Mouse (Mus musculus) testis, postnatal 14 days (tissue): ENCODE measurements around the gene Jmjd8.
"Not testable (repeated sequence)": the region's sequence is repeated elsewhere in the genome, so short reads cannot be mapped to it uniquely, and the experiment has no call there.

Experiments
- DNase-seq: peaks from one replicate; pipeline ENCODE4 v3.0.0; 2021; ENCODE audit warnings: low spot score

Jmjd8 gene

DNA sequence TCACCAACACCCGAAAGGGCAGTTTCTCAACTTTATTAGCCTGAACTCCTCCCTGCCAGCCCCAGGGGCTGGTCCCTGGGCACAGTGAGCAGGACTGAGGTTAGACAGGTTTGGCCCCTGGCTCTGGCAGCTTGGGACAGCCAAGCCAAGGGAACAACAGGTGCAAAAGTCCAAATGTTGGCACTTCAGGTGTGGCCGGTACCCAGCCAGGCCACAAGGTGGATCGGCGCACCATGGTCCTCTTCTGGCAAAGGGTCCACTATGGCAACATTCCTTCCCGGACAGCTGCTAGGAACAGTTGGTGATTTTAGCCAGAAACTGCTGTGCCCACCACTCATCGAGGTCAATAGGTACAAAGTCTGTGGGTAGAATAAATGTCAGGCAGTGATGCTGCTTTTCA, 35.0 kb downstream of the Jmjd8 start:
- DNase-seq = no peak

DNA sequence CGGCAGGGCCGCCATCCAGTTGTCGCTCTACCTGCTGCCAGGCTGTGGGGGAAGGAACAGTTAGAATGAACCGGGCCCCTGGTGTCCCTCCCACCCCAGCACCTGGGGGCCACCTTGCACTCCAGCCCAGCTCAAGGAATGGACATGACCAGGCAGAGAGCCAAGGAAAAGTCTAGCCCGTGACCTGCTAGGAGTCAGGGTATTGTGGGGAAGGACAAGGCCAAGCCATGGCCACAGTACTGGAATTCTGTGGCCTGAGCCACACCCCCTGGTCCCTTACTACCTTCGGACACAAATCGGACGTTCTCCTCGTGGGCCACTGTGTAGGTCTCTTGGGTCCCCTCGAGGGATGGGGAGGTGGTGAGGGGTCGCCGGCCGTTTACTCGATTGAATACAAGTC, 35.6 kb downstream of the Jmjd8 start:
- no peak for DNase-seq

DNA sequence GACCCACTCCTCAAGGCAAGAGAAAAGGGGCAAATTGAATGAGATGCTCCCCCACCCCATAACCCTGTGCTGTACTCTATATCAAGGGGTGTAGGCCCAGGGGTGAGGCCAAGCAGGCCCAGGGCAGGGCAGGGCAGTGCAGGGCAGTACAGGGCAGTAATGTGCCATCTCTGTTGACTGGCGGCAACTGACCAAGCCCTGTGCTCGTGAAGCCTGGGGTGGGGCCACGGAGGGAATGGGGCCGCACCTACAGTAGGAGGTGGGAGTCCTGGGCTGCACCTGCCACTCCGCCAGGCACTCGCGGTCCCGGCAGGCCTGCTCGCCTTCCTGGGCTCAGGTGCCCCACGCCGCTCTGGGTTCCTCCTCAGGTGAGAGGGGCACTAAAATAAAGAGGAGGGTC, 36.6 kb downstream of the Jmjd8 start:
- DNase-seq = no peak

DNA sequence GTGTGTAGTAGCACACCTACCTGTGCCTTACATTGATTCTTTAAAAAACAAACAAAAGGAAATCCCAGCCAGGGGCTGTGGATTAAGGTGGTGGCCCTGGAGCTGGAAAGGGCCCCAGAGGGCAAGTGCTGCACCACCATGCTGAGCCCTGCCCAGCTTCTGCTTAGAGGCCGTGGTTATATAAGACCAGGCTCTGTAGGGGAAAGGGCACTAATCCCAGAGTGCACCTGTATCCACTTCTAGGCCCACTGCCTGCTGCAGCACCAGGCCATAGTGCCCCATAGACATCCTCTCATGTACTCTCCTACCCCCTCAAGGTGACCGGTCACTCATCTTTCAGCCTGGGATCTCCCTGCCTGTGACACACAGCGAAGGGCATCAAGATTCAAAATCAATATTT, 37.5 kb downstream of the Jmjd8 start:
- DNase-seq = no peak

DNA sequence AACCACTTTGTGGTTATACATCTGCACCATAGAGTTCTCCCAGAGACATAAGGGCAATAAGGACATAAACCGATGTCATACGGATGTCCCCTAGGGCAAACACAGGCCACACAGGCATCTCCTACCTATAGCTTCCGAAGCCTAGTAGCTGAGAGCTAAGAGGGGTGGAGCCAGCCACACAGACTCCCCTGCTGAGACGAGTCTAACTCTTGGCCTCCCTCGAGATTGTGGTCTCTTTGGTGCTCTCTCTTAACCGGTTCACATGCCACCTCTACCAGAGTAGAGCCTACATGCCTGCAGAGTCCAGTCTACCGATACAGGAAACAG, 38.8 kb downstream of the Jmjd8 start:
- no peak for DNase-seq

DNA sequence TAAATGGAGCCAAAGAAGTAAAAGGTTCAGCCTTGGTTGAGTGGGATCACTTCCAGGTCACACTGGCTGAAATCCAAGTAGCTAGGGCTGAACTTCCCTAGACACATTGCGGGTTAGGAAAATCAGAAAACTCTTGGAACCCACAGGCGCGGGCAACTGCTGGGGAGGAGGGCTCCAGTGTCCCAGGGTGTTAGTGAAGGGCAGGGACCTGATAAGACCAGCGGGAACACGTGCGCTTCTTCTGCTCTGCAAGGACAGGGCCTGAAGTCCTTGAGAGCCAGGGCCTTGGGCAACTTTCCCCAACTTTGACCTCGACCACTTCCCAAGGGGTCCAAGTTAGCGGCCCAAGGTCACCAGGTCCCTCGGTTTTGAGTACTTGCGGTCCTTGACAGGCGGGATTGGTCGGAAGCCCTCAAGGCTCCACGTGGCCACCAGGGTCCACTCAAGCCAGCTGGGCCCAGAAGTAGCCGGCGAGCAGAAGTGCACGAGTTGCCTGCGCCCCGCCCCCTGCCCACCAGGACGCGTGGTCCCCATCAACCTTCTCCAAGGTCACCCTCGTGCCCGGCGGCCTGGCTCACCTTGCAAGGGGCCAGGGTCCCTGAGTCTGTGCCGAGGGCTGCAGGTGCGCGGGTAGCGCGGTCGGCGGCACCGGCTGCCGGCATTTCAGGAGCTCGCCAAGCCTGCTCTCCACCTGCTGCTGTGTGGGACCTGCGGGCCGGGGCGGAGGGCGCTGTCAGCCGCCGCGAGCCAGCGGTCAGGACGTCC, 39.4 kb downstream of the Jmjd8 start:
- peak; percentile 74 for DNase-seq

DNA sequence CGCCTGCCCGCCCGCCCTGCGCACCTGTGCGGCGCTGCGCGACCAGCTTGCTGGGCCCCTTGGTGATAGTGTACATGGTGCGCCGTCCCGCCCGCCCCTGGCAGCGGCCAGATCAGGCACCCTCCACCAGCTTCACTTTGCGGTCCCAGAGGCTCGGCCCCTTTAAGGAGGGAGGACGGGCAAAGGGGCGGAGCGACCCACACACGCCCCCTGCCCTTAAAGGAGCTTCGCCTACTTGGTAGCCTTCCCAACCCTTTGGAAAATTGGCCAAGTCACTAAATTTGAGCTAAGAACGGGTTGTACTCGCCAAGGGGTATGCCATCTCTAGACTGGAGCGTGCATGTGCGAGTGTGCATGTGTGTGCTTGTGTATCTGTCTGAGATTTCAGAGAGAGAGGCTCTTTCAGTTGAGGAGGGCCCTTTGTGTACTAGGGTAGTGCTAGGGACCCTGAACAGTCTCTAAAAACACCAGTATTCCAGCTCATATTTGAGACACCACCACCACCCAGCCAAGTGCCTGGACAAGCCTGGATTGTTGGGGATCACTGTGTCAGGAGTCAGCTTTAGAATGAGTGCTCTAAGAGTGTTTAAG, 40.0 kb downstream of the Jmjd8 start, which contains the start of gene Mcrip2:
Mcrip2 (minus strand) TSS at position 164 of the 591 bp plus-strand sequence.
- peak; percentile 83 for DNase-seq

DNA sequence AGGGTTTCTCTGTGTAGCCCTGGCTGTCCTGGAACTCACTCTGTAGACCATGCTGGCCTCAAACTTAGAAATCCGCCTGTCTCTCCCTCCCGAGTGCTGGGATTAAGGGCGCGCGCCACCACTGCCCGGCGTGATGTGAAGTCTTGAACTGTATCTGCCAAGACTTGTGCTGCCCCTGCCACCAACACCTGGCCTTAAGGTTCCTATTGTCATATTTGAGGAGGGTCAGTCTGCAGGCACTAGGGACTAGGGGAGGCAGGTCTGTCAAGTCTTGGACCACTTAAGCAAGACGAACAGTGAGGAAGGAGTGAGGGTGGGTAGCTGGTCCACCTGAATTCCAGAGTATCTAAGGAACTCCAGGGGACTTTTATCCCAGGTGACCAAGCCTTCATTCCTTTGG, 40.8 kb downstream of the Jmjd8 start:
- no peak for DNase-seq

DNA sequence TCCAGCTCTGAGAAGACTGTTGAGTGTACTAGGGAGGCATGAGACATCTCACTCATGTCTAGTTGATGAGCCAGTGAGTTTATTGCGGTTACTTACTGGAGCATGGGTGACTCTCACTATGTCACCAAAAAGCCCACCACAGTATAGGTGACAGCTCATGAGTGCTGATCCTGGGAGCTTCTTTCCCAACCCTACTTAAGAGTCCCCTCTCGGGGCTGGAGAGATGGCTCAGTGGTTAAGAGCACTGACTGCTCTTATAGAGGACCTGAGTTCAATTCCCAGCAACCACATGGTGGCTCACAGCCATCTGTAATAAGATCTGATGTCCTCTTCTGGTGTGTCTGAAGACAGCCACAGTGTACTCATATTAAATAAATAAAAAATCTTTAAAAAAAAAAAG, 41.3 kb downstream of the Jmjd8 start:
- DNase-seq = no peak

DNA sequence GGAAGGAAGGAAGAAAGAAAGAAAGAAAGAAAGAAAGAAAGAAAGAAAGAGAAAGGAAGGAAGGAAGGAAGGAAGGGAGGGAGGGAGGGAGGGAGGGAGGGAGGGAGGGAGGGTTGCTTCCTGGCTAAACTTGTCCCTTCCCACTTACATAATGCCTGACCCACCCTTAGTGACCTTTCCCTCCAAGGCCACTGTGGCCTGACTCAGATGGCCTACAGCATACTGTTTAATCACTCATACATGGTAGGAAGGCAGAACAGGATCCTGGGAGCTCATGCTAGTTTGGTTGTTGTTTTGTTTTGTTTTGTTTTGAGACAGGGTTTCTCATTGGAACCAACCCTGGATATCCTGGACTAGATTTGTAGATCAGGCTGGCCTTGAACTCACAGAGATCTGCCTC, 42.9 kb downstream of the Jmjd8 start:
- DNase-seq = not testable (repeated sequence)

DNA sequence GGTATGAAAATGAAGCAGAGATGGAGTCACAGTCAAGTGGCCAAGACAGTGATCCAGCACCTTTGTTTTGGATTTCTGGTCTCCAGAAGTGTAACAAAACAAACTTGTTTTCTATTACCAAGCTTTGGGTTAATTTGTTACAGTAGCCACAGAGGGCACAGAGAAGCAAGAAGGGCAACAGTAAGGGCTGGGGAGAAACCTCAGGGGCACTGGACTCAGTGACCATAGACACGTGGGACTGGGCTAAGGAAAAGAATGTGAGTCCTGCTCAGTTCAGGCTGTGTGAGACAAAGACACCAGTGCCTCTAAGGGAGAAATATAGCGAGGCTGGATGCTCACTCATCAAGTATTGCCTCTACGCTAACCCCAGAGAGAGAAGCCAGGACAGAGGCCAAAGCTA, 44.0 kb downstream of the Jmjd8 start:
- DNase-seq = no peak

DNA sequence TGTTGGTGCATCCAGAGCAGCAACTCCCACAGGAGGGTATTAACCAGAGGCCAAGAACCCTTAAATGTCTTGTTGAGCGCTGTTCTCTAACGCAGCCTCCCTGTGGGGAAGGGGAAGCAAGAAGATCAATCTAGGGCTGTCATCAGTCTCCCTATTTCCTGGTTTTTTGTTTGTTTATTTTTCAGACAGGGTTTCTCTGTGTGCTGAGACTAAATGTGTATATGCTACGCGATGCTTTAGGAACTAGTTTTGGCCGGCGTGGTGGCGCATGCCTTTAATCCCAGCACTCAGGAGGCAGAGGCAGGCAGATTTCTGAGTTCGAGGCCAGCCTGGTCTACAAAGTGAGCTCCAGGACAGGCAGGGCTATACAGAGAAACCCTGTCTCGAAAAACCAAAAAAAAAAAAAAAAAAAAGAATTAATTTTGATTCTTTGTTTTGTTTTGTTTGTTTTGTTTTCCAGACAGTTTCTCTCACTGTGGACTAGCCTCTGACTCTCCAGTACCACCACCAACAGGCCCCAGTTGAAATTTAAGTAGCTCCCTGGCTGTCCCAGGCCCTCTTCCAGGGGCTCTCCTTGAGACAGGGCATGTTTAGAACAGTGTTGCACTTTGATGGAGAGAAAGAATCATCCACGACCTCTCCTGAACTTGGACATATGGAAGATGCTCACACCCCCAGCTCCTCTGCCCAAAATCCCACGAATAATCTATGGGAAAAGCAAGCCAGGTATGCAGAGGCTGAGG, 44.9 kb downstream of the Jmjd8 start:
- no peak for DNase-seq

DNA sequence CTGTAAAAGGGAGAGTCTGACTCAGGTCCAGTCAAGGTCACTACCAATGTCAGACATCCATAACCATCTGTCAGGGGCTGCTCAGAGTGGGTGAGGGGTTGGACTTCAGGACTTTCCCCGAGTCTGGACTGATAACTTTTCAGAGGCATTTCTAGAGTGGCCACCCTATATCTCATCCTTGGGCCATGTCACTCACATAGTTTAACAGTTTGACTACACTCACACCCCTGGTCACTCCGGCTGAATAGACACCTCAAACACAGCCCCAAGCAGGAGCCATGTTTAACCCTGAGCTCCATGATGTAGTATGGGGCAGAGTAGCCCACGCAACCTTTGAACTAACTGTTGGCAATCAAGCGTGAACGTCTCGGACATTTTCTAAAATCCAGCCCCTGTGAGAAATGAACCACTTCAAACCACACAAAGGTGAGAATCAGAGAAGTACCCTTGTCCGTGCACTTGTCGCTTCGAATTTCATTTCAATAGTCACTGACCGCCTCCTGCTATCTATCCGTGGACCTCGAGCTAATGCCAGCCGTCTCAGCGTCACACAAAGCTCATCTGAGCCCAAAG, 45.6 kb downstream of the Jmjd8 start:
- DNase-seq = no peak

DNA sequence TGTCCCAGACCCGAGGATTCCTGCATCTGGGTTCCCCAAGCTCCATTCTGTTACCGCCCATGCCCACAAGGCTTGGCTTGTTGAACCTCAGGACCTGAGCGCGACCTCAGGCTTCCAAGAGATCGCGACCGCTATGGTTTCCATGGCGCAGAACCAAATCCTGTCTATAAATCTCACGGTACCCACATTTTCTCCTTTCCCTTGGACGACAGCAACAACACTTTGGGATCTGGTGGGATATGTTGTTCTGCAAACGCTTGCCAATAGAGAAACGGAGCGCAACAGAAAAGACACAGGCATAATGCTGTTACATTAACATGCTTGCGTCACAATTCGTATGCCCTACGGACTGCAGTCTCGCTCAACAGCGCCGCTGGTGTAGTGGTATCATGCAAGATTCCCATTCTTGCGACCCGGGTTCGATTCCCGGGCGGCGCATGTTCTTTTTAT, 46.1 kb downstream of the Jmjd8 start, which contains the start of gene Mettl26:
Mettl26 (plus strand) TSS at position 354 of the 450 bp plus-strand sequence.
- DNase-seq = peak; percentile 82

DNA sequence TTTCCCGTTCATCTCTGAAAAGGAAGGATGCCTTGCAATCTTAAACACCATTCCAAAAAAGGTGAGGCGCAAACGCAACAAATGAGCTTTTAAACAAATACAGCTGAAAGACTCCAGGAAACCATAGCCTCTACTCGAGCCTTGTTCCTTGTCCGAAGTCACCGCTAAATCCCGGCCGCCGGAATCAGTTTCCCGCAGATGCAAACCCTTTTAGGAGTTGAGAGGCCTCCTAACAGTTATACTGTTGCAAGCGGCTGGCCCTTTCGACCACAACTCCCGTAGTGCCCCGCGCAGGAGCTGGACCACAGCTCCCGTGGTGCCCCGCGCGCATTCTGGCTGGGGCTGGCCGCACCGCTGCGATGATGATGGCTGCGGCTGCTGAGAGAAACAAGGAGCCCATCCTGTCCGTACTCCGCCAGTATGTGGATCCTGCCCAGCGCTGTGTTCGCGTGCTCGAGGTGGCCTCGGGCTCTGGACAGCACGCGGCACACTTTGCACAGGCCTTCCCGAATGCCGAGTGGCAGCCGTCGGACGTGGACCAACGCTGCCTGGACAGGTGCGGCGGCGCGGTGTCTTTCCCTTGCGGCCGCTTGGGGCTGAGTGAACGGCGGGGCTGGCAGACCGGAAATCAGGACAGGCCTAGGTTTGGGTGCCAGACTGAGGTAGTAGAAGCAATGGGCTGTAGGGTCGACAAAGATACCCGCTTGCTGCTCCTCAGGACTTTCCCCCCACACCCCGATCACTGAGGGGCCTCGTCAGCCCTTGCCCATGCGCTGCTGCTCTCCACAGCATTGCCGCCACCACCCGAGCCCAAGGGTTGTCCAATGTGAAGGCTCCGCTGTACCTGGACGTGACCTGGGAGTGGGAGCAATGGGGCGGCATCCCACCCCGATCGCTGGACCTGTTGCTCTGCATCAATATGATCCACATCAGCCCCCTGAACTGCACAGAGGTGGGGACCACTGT, 46.8 kb downstream of the Jmjd8 start:
- DNase-seq = peak; percentile 90

DNA sequence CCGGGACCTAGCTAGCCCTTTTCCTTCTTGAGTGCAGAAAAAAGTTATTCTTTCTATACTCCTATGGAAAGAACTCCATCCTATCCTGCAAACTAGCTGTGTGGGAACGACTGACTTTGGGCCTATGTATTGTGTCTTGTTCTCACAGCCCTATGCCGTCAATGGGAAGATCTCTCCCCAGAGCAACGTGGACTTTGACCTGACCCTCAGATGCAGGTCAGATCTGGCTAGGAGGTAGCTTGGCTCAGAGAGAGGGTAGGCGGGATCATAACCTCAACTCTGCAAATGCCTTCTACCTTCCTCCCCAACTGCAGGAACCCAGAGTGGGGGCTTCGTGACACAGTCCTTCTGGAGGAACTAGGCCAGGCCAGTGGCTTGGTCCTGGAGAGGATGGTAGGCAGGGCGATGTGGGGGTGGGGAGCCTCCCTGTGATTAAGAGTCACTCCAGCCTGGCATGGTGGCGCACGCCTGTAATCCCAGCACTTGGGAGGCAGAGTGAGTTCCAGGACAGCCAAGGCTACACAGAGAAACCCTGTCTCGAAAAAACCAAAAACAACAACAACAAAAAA, 47.8 kb downstream of the Jmjd8 start:
- DNase-seq = no peak

DNA sequence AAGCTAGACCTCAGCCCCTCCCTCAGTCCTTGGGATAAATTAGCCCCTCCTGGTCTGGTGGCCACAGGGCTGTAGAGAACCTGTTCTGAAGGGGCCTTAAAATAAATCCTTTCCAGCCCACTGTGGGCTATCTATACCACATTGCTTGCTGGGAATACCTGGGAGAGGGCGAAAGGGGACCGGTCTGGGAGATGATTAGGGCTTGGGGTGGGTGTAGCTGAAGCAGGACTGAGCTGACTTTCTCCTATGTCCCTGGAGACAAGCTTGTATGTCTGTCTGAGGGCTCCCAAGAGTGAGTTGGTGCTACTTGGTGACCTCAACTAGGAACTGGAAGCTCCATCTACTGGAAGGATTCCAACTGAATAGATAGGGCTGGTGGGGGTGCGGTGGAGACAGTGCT, 48.4 kb downstream of the Jmjd8 start:
- DNase-seq = no peak

DNA sequence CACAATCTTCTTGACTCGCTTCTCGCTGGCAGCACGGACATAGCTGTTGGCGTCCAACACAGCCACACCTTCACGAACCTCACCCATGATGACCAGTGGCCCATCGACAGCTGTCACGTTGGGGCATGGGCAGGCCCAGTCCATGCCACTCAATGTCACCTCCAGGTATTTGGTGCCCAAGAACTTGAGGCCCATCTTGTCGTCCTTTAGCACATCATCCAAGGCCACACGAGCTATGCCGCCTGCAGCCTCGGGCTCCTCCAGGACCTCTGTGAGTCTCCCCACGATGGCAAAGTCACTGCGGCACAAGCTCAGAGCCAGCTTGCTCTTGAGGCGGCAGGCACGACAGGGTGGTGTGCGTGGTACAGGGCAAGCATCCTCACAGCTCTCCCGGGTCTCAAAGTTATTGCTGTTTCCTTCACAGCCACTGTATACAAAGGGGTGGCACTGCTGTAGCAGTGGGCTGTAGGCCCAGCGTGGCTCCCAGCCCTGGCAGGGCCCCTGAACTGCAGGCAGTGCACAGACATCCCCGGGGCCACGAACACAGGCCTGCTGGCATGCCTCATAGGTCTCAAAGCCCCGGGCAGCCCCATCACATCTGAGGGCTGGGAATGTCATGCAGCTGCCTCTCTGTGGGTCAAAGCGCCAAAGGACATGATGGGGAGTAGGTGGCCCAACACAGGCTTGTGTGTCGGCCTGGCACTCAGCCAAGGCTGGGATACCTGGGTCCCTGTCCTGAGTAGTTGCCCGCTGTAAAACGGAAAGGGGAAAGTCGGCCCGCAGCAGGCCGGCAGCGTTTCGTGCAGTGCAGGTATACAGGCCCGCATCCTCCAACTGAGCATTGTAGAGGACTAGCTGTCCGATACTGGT, 49.3 kb downstream of the Jmjd8 start:
- no peak for DNase-seq

DNA sequence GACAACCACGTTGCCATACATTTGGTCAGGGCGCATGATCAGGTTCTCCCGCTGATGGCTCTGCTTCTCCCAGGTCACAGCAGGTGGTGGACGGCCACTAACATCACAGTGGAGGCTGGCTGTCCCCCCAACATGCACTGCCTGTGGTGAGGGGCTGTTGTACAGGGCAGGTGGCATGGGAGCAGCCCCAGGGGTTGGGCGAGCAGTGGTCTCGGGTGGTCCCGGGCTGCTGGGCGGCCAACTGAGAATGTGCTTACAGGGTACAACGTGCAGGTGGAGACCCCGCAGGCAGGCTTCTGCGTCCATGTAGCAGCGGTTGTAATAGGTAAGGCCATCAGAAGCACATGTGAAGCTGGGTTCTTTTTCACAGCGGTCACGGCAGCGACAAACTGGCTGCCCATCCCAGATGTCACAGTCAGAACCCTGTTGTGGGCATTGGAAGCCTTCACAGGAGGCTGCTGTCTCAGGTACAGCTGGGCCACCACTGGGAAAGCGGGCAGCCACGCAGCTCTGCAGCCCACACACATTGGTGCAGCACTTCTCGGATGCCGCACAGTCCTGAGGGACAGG, 50.0 kb downstream of the Jmjd8 start:
- DNase-seq = no peak

DNA sequence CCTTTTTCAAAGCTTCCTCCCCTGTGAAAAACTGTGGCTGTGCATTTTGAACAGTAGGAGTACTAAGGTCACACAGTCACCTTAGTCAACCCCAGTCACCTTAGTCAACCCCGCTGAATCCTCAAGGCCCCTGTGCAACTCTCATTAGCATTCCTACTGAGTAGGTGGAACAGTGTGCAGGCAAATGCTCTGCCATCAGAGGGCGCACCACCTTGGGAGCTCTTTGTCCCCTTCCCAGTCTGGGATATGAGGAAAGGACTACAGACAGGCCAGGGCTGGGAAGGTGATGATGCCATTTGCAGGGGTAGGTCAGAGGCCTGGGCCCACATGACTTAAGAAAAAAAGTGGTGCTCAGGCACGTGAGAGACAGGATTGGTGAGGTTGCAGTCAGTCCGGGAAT, 50.6 kb downstream of the Jmjd8 start:
- DNase-seq = no peak
